Mouse (Mus musculus) stomach, embryonic 16.5 days (tissue): ENCODE measurements around the gene Frat1. TPM values are rescaled to one million over a fixed set of nuclear protein-coding genes. Genes with fewer than 3 reads are reported as not detected.

Experiments used
- ATAC-seq: fragments of 200-750 bp; cut with Nextera tagmentation; 2 replicates; pipeline ENCODE4 v1.8.0; 2017; ENCODE audit warnings: moderate number of reproducible peaks, moderate TSS enrichment; ENCODE audit not compliant: insufficient read depth, low FRiP score
- H3K27ac ChIP-seq: fragments of 300-500 bp; sonication (generic); 2 replicates; pipeline ENCODE4 v1.5.1; 2014; ENCODE audit warnings: low read length
- H3K27me3 ChIP-seq: fragments of 300-500 bp; sonication (generic); 2 replicates; pipeline ENCODE4 v1.6.1; 2014; ENCODE audit warnings: low read length, control low read depth, mixed read lengths; ENCODE audit not compliant: control insufficient read depth, insufficient read depth
- H3K36me3 ChIP-seq: fragments of 300-500 bp; sonication (generic); 2 replicates; pipeline ENCODE4 v1.6.1; 2014; ENCODE audit warnings: low read length; ENCODE audit not compliant: control insufficient read depth, insufficient read depth
- H3K4me1 ChIP-seq: fragments of 300-500 bp; sonication (generic); 2 replicates; pipeline ENCODE4 v1.6.1; 2014; ENCODE audit warnings: low read length, control low read depth, mixed read lengths; ENCODE audit not compliant: control insufficient read depth, insufficient read depth
- H3K4me2 ChIP-seq: fragments of 300-500 bp; sonication (generic); 2 replicates; pipeline ENCODE4 v1.6.1; 2014; ENCODE audit warnings: low read depth, low read length, mixed read lengths
- H3K4me3 ChIP-seq: fragments of 300-500 bp; sonication (generic); replicated peaks from 2 replicates; pipeline ENCODE4 v1.5.1; 2014; ENCODE audit warnings: mild to moderate bottlenecking, low read length
- H3K9ac ChIP-seq: fragments of 300-500 bp; sonication (generic); 2 replicates; pipeline ENCODE4 v1.6.1; 2014; ENCODE audit warnings: low read length
- H3K9me3 ChIP-seq: fragments of 300-500 bp; sonication (generic); replicated peaks from 2 replicates; pipeline ENCODE4 v1.6.1; 2016; ENCODE audit warnings: low read length, control low read depth; ENCODE audit not compliant: control insufficient read depth
- WGBS: fragments of 180-500 bp; shearing (Covaris S2); extraction: QIAGEN DNeasy Blood & Tissue Kit; methylation state at CpG from one replicate; pipeline ENCODE4 v1.1.7; 2014; 5-methylcytosine and 5-hydroxymethylcytosine counted together
- polyA plus RNA-seq: library from polyadenylated mRNA; unstranded; fragments of >200 nt; fragmentation: Nextera tagmentation; extraction: Ambion mirVana; gene quantifications from 2 replicates; pipeline ENCODE4 v1.2.1, GENCODE M21; 2015

Frat1 gene
- polyA plus RNA-seq, 1 experiment from 2014 or later: 9.9 TPM

- no peaks in the 10 kb centered on the region for H3K9me3 ChIP-seq
- H3K27me3 ChIP-seq: no peaks in the 10 kb centered on the region; the same call in 1 of the 2 replicates
- H3K4me2 ChIP-seq: peak overlapping the region; percentile 19; the same call in 1 of the 2 replicates
- H3K4me3 ChIP-seq: no peak overlapping the region
- no peak overlapping the region for H3K9ac ChIP-seq
- whole genome bisulfite sequencing: 42% methylated on average over 3 of the region's 3 CpGs
- H3K36me3 ChIP-seq: no peaks in the 10 kb centered on the region
- peak overlapping the region; percentile 91 for H3K27ac ChIP-seq
- no peak for ATAC-seq
- H3K4me1 ChIP-seq: peaks cover 11% of the 10 kb centered on the region
Measured at GRCm38 (mm10) chr19:41836719-41837118, 6.9 kb downstream of the Frat1 start.

GRCm38 (mm10) chr19:41837194-41837916, 7.6 kb downstream of the Frat1 start:
- H3K4me3 ChIP-seq: 0 out of 2 replicates have a peak overlapping the region, but pooled peaks have one; percentile 2
- ATAC-seq: no peak
- peak overlapping the region; percentile 91 for H3K27ac ChIP-seq
- H3K36me3 ChIP-seq: no peaks in the 10 kb centered on the region
- no peaks in the 10 kb centered on the region for H3K9me3 ChIP-seq
- peaks cover 8% of the 10 kb centered on the region; the same call in 1 of the 2 replicates for H3K4me1 ChIP-seq
- H3K9ac ChIP-seq: no peak overlapping the region
- no peaks in the 10 kb centered on the region for H3K27me3 ChIP-seq
- WGBS: 39% methylated on average over 9 of the region's 9 CpGs
- H3K4me2 ChIP-seq: peak overlapping the region; percentile 40

GRCm38 (mm10) chr19:41837917-41838261, 8.1 kb downstream of the Frat1 start:
- H3K9ac ChIP-seq: no peak overlapping the region
- H3K36me3 ChIP-seq: no peaks in the 10 kb centered on the region
- peak; percentile 65 for ATAC-seq
- H3K4me3 ChIP-seq: 0 out of 2 replicates have a peak overlapping the region, but pooled peaks have one; percentile 2
- peak overlapping the region; percentile 40 for H3K4me2 ChIP-seq
- H3K4me1 ChIP-seq: peaks cover 8% of the 10 kb centered on the region; the same call in 1 of the 2 replicates
- no peaks in the 10 kb centered on the region for H3K27me3 ChIP-seq
- WGBS: 42% methylated on average over 4 of the region's 4 CpGs
- H3K27ac ChIP-seq: peak overlapping the region; percentile 91
- no peaks in the 10 kb centered on the region for H3K9me3 ChIP-seq

GRCm38 (mm10) chr19:41838808-41839207, 9.0 kb downstream of the Frat1 start:
- no peak overlapping the region for H3K9ac ChIP-seq
- 26% methylated on average over 6 of the region's 6 CpGs for WGBS
- H3K36me3 ChIP-seq: no peaks in the 10 kb centered on the region
- no peaks in the 10 kb centered on the region for H3K27me3 ChIP-seq
- H3K4me1 ChIP-seq: peaks cover 8% of the 10 kb centered on the region; the same call in 1 of the 2 replicates
- ATAC-seq: no peak
- H3K27ac ChIP-seq: peak overlapping the region; percentile 91
- no peak overlapping the region for H3K4me3 ChIP-seq
- H3K9me3 ChIP-seq: no peaks in the 10 kb centered on the region
- peak overlapping the region; percentile 39 for H3K4me2 ChIP-seq

GRCm38 (mm10) chr19:41839685-41840084, 9.9 kb downstream of the Frat1 start:
- Histone ChIP-seq H3K4me2 (no peak overlapping the region), H3K27ac (no peak overlapping the region), H3K36me3 (no peaks in the 10 kb centered on the region), H3K9me3 (no peaks in the 10 kb centered on the region), H3K4me1 (peaks cover 8% of the 10 kb centered on the region; the same call in 1 of the 2 replicates), H3K27me3 (no peaks in the 10 kb centered on the region), H3K4me3 (no peak overlapping the region), H3K9ac (no peak overlapping the region)
- WGBS: 95% methylated on average over 3 of the region's 3 CpGs
- no peak for ATAC-seq

GRCm38 (mm10) chr19:41841105-41841750, 11.5 kb downstream of the Frat1 start:
- 77% methylated on average over 7 of the region's 7 CpGs for WGBS
- no peaks in the 10 kb centered on the region for H3K36me3 ChIP-seq
- no peak overlapping the region for H3K4me2 ChIP-seq
- H3K9me3 ChIP-seq: no peaks in the 10 kb centered on the region
- peaks cover 11% of the 10 kb centered on the region for H3K4me1 ChIP-seq
- no peak overlapping the region for H3K9ac ChIP-seq
- no peak overlapping the region for H3K27ac ChIP-seq
- H3K4me3 ChIP-seq: no peak overlapping the region
- H3K27me3 ChIP-seq: no peaks in the 10 kb centered on the region
- ATAC-seq: no peak

- 86% methylated on average over 4 of the region's 4 CpGs for WGBS
- Histone ChIP-seq H3K9me3 (no peaks in the 10 kb centered on the region), H3K9ac (no peak overlapping the region), H3K36me3 (no peaks in the 10 kb centered on the region), H3K27me3 (no peaks in the 10 kb centered on the region), H3K4me2 (no peak overlapping the region), H3K27ac (no peak overlapping the region), H3K4me1 (peaks cover 8% of the 10 kb centered on the region), H3K4me3 (no peak overlapping the region)
- ATAC-seq: no peak
Measured at GRCm38 (mm10) chr19:41842196-41842595, 12.4 kb downstream of the Frat1 start.

GRCm38 (mm10) chr19:41842706-41843105, 12.9 kb downstream of the Frat1 start:
- 82% methylated on average over 4 of the region's 4 CpGs for WGBS
- Histone ChIP-seq H3K4me3 (no peak overlapping the region), H3K27ac (no peak overlapping the region), H3K36me3 (no peaks in the 10 kb centered on the region), H3K4me1 (peaks cover 8% of the 10 kb centered on the region), H3K9ac (no peak overlapping the region), H3K4me2 (no peak overlapping the region), H3K9me3 (no peaks in the 10 kb centered on the region), H3K27me3 (no peaks in the 10 kb centered on the region)
- ATAC-seq: no peak

GRCm38 (mm10) chr19:41844345-41844744, 14.6 kb downstream of the Frat1 start:
- H3K4me1 ChIP-seq: peaks cover 8% of the 10 kb centered on the region
- H3K4me3 ChIP-seq: no peak overlapping the region
- 87% methylated on average over 6 of the region's 6 CpGs for WGBS

More at GRCm38 (mm10) chr19:41844345-41844744, 14.6 kb downstream of the Frat1 start:
- ATAC-seq: no peak
- no peak overlapping the region for H3K9ac ChIP-seq
- no peaks in the 10 kb centered on the region for H3K27me3 ChIP-seq
- no peaks in the 10 kb centered on the region for H3K36me3 ChIP-seq
- H3K9me3 ChIP-seq: no peaks in the 10 kb centered on the region
- no peak overlapping the region for H3K27ac ChIP-seq
- no peak overlapping the region for H3K4me2 ChIP-seq
